Mouse (Mus musculus) adrenal gland, postnatal 14 days (tissue): ENCODE results near the gene Lrrk2. TPM values are rescaled to one million over a fixed set of nuclear protein-coding genes. Genes with fewer than 3 reads are reported as not detected.

Source experiments
- DNase-seq: peaks from one replicate; pipeline ENCODE4 v3.0.0; 2021; ENCODE audit warnings: mixed read lengths
- total RNA-seq: library from RNA; stranded (reverse); gene quantifications from 2 replicates; pipeline ENCODE4 v1.2.3, GENCODE M21; 2021

Lrrk2 gene
- total RNA-seq, 1 experiment from 2014 or later: 44.6 TPM

DNA sequence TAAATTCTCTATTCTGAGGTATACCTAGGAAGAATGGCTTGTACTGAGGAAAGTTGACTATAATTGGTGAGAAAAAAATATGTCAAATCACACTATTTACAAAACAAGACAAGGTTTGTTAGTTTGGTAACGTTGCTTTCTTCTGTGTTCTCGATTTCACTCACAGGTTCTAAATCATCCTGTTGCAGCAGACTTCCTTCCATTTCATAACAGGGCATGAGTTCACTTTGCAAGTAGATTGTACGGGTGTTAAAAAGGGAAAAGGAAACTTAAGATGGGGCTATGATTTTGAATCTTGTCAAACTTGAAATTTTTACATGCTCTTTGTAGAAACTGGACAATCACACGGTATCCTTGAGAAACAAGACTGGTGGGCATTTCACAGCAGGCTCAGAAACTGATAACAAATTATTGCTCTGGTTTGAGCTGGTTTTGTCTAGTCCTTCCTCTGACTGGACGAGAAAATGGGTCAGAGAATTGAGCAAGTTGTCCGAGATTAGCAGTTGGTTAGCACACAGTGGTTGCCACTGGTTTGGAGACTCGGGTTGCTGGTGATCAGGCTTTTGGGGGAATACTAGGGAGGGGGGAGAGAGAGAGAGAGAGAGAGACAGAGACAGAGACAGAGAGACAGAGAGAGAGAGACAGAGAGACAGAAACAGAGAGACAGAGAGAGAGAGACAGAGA lies 13.0 kb downstream of the Lrrk2 start:
- DNase-seq: no peak

DNA sequence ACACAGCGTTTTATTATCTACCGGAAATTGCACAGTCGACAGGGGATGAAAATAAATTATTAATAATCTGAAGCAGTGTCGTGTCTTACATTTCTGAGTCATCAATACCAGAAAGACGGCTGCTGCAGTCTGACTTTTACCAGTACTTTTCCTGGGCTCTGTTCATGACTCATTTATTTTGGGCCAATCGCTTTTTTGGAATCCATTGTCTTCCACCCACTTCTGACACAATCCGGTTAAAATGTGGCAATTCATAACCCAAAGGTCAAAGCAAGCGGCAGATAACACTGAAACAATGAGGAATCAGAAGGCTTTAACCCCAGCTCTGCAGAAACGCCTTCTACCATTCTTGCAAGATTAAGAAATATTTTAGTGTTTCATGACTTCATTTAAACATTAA lies 17.7 kb downstream of the Lrrk2 start:
- peak; percentile 51 for DNase-seq

DNA sequence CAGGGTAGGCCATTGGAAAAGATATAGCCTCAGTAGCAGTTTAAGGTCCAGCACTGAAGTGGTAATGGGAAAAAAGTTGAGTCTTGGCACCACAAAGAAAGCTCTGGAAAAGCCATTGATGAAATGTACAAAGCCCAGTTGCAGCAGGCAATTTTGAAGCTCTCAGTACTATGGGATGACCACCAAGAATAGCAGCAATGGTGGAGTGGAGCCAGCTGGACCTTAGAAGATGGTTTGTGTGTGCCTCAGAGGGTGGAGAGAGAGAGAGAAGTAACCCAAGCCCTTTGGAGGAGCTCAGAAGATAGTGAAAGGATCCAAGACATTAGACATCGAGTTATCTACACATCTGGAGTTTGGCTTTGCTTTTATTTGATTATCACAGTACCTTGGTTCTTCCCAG lies 20.1 kb downstream of the Lrrk2 start:
- no peak for DNase-seq

DNA sequence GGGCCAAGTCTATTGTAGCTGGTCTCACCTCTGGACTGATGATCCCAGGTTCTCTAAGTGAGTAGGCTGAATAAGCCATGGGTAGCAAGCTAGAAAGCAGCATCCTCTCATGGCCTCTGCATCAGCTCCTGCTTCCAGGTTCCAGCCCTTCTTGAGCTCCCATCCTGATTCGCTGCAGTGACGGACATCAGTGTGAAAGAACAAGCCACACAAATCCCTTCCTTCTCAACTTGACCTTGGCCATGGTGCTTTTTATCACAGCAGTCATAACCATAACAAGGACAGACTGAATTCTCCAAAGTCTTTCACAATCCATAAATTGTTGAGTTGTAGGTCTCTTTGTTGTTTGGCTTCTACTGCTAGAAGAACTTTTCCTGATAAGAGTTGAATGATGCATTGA lies 20.9 kb downstream of the Lrrk2 start:
- DNase-seq: peak; percentile 54

DNA sequence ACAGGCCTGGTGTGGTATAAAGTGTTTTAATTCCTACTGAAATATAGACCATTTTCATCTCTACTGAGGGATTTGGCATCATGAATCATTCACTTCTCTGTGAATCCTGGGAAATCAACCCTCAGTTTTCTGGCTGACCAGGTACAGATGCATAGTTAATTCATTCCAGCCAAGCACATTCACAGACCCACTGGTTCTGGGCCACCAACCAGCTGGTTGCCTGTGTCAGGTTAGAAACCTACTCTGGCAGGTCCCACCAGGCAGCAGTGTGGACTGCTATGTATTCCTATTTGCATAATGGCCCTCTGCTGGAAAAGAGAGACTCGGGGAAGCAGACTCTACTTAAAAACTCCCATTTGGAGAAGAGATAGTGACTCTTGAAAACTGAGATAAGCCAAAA lies 27.9 kb downstream of the Lrrk2 start:
- DNase-seq: no peak

DNA sequence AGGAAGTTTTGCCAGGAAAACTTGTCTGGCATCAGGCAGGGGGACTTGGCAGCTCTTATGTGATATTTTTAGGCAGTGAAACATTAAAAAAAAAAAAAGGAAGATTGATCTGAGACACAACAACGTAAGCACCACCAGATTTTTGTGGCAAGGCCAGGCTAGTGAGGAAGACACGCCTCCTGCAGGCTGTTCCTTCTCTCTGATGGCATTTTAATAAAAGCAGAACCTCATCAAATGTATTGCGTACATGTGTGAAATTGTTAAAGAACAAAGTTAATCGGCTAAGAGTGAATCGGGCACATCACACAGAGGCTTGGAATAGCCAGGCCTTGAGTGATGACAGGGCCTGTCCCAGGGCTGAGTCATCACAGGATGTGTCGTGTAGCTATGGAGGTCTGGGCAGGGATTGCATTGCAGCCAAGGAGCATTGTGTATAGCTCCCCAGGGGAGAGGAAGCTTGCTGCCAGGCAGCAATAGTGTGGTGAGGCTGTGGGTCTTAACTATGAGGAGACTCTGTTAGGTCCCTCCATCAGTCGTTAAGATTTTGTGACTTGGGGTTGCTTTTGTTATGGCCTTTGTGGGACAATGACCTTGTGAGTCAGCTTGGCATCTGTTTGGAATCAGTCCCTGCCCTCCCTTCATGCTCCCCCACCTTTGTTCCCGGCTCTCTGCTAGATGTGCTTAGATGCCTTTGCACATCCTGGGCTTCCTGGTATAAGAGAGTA lies 30.2 kb downstream of the Lrrk2 start:
- DNase-seq: peak; percentile 80

DNA sequence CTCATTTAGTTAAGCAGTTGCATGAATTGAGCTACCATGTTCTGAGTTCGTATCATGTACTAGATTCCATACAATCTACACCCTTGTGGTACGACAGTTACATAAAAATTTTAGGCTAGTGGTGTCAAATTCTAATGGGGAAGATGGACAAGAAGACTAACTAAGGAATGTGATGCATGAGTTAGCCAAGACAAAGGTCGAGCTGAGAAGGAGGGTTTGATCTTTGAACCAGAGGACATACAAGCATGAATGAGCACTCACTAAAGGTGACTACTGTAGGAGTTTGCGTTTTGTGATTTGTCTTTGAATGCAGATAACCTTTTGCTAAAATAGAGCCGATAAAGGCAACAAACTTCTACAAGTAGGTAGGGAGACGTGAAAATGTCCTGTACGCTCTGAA lies 31.1 kb downstream of the Lrrk2 start:
- no peak for DNase-seq

DNA sequence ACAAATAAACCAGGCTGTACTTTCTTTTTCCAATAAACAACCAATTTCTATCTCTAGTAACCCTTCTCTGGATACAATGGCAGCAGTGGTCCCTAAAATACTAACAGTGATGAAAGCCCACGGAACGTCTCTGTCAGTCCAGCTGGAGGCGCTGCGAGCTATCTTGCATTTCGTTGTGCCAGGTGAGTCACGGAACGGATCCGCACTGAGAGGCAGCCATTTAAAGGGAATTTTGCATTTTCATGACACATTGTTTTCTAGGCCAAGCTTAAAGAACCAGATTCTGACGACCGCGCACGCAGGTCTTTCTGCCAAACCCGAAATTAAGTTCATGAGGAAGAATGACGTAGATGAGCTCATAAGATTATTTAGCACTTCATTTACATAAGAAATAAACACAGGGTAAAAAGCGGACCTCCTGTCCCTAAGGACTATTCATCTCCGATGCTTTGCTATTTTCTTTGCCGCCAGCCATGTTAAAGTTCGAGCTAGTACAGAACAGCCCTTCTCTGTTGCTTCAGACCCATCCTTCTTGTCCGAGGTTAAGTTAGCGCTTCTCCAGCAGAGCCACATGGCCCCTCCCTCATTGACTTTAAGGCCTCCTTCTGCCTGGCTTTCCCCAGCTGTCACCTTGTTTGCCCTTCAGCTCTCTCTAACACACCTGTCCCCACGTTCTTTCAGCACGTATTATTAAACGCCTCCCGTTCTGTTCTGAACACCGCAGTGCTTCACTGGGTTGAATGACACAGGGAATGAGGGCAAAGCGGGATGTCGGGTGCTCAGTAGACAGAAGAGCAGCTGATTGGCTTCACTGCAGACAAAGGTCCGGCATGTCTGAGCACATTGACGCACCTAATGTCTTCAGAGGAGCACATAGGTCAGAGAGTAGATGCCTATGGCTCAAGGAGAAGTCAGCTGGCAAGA lies 36.5 kb downstream of the Lrrk2 start:
- DNase-seq: peak; percentile 37

DNA sequence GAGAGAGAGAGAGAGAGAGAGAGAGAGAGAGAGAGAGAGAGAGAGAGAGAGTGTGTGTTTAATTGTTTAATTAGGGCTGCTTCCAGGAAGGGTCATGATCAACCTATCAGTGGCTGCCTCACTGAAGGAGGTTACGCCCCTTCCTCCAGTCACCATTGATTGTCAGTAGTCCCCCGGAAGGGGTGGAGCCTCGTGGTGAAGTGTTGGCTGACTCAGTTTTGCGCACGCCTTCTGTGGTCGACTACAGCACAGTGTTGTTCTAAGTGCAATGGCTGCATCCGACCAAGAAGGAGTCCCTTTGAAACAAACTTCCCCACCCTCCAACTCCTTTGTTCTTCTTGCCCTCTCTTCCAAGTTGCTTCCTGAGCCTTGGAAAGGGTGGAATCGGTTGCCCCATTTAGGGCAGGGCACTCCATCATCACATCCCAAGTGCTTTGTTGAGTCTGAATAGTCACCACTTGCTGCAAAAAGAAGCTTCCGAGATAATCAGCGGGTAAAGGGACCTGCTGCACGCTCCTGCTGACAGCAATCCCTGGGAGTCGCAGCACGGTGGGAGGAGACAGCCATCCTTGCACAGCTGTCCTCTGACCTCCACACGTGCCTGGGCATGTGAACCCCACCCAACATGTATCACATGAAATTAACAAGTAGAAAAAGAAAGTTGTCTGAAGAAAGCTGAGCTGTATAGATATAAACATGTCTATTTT lies 62.4 kb downstream of the Lrrk2 start:
- no peak for DNase-seq

DNA sequence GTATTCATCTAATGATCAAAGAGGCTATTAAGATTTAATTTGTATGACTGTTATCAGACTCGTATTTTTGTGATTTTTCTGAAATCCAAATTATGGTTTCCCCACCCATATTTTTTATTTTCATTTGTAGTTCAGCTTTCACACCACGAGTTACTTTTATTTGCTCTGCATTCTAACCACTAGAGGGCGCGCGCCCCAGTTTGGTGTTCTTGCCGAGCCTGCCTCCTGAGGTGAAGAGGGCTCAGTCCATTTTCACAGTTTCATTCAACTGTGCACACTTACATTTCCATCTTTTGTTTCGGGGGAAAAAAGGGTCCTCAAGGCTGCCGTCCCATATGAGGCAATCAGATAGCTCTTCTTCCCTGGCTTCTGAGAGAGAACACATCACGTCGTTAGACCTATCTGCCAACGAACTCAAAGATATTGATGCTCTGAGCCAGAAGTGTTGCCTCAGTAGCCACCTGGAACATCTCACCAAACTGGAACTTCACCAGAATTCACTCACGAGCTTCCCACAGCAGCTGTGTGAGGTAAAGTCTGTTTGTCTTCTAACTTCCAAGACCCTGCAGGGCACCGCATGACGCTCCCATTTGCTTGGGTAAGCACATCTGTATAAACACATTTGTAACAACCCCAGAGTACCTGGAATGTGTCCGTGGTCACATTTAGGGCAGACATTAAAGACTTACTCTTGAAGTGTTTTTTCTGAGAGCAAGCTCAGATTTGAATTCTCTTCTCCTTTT lies 64.0 kb downstream of the Lrrk2 start:
- DNase-seq: peak; percentile 80

DNA sequence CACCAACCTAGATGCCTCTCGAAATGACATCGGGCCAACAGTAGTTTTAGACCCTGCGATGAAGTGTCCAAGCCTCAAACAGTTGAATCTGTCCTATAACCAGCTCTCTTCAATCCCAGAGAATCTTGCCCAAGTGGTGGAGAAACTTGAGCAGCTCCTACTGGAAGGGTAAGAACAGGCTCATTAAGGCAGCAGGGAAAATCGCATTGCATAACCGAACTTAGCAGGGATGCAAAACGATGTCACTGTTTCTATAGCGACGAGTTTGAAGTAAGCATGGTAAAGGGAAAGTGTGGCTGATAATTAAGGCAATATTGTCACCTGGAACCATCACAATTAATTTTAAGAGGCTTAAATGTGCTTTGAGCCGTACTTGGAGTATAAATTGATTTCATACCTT lies 65.8 kb downstream of the Lrrk2 start:
- no peak for DNase-seq

DNA sequence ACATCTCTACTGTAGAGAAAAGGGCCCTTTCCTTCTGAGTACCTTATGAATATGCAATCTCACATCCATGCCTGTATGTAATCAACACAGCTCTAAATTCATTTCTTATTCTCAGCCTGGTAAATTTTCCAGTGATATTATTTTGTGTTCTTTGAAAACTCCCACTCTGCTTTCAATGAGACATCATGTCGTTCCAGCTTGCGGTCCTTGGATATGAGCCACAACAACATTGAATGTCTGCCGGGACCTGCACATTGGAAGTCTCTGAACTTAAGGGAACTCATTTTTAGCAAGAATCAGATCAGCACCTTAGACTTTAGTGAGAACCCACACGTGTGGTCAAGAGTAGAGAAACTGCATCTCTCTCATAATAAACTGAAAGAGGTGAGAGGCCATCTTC lies 72.5 kb downstream of the Lrrk2 start:
- DNase-seq: no peak

DNA sequence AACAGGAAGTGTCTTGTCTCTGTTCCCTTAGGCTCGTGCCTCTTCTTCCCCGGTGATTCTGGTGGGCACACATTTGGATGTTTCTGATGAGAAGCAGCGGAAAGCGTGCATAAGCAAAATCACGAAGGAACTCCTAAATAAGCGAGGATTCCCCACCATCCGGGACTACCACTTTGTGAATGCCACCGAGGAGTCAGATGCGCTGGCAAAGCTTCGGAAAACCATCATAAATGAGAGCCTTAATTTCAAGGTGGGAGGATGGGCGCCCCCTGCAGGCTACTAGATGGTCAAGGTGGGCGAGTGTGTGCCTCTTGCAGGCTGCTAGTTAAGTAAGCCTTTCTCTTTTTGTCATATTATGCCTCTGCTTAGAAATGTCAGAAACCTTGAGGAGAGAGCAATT lies 79.1 kb downstream of the Lrrk2 start:
- peak; percentile 61 for DNase-seq

DNA sequence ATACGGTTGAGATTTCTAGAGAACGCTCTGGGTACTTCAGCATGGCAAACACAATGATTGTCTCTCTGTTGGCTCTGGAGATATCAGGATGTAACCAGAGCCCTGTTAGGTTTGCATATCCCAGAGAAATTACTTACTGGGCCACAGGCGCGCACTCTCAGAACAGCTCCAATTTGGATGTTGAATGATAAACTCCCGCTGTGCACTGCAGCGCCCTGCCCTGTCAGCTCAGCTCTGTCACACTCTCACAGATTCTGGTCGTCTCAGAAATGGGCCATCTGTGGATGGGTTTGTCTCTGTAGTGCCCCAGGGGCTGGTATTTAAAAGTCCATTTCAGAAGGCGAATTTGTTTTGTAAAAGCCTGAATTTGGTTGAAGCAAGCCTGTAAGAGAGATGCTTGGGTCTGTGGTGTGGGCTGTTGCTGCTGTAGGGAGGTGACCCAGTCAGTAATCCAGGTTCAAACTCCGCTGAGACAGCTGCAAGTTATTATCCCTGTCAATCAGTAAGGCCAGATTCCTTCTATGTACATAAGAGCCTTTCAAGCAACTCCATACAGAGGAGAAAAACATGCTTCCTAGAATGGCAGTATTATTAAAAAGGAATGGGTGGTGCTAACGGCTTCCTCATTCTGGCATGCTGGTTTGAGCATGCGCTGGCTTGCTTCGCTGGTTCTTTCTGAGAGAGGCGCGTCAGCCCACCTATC lies 80.6 kb downstream of the Lrrk2 start:
- no peak for DNase-seq

DNA sequence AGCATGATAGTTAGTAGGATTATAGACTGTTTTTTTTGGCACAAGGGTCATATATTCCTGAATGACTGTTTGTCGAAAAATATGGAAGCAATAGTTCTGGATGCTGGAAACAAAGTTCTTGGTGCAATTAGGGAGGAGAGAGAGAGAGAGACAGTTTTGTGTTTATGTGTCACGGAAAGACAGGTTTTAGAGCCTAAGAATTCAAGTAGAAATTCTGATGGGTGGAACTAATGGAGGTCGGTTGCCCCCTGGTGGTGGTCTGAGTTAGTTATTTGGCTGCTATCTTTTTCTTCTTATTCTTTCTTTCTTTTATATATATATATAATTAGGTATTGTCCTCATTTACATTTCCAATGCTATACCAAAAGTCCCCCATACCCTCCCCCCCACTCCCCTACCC lies 81.6 kb downstream of the Lrrk2 start:
- peak; percentile 75 for DNase-seq

DNA sequence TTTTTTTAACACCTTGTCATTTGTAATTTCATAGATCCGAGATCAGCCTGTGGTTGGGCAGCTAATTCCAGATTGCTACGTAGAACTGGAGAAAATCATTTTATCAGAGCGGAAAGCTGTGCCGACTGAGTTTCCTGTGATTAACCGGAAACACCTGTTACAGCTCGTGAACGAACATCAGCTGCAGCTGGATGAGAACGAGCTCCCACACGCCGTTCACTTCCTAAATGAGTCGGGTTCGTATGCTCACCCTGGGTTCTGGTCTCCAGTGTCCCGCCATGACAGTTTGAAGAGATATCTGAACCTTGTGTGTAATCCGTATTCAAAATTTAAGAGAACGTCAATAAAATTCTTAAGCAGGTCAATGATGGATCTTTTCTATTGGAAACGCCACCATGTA lies 82.8 kb downstream of the Lrrk2 start:
- no peak for DNase-seq

DNA sequence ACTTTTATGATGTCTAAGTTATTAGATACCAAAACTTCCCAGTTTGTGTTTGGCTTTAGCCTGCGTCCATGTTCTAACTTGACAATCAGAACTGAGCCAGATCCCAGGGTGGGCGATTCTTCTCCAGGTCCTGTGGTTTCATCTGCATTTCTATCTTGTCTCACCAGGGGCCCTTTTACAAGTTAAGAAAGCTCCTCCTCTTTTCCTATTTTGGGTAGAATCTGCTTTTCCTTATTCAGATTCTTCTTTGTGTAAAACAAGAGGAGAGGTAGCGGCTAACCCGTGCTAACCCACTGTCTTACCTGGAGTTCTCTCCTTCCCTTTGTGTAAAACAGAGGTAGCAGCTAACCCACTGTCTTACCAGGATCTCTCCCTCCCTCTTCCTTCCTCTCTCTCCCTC lies 99.1 kb downstream of the Lrrk2 start:
- DNase-seq: no peak

DNA sequence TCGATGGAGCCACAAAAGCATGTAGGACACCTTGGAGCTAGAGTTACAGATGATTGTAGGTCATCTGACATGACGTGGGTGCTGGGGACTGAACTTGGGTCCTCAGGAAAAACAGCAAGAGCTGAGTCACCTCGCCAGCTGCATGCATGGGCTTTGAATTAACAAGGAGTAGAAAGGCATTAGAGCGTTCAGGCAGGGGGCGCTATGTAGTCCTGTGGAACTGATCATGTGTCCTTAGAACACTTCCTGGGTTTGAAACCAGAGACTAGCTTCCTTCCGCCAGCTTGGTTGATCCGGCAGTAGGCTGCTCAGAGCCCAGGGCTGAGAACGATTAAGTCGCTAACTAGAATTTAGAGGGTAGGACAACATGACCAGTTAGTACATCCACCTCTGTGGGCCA lies 106.2 kb downstream of the Lrrk2 start:
- no peak for DNase-seq

DNA sequence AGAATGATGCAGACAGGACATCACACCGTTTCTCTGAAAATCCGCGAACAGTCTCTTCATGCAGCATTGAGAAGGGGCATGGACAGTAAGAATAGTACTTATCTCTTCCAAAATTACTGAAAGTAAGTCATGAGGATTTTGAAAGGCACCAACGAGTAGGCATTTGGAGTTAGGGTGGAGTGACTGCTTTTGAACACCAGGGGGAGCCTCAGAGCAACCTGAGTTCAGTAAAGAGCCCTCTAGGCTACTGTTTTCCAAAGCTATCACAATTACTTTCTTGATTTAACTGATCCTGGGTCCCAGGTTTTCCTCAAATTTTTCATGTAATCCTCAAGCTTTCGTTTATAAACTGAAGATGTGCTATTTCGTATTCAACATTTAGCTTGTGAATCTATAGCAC lies 108.2 kb downstream of the Lrrk2 start:
- peak; percentile 53 for DNase-seq

DNA sequence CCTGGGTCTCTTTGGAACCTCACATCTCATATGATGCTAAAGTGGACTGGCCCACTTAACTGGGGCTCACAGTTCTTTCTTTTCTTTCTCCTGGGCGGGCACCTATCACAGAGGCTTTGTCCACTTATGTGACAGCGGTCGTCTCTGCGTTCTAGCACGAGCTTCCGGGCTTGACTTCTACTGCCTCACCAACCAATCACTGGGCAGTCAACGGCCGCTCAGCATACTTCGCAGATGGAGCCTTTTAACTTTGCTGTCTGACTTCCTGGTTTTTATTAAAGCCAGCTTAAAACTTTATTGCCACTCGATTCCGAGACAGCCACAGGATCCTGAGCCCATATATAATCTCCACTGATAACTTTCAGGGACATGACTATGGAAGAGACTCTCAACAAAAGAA lies 115.4 kb downstream of the Lrrk2 start:
- DNase-seq: no peak

DNA sequence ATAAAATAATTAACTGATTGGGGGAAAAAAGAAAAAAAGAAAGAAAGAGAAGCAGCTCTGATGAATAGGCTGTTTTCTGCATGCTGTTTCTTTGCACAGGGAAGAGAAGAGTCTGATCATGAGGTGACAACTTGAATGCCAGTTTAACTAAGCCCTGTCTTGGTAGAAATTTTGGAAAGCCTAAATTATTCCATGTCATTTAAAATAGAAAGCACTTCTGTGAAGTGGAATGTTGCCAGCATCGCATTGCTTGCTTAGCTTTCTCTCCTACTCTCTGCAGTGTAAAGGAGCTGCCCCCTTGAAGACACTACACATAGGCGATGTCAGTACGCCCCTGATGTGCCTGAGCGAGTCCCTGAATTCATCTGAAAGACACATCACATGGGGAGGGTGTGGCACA lies 133.5 kb downstream of the Lrrk2 start:
- no peak for DNase-seq
